21 mouse cellular contexts compared by ENCODE assay signal in the genomic region with DNA sequence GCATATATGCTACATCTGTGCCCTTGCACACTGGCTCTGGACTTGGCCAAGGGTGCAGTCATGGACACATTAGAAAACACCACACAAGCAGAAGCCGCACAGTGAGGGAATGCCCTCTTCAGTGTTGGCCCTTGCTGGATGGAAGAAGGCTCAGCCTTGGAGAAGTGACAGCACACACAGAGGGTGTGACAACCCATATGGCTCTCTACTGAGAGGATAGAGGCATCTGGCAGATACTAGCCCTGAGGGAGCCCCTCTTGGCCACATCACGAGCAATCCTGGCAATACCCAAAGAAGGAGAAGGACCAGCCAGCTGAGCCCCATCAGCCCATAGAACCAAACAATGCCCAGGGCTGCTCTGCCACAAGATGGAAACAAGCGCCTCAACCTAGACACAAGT. TPM values are rescaled to one million over a fixed set of nuclear protein-coding genes. Genes with fewer than 3 reads are reported as not detected.
DNase-seq lines count a peak whose midpoint lies in the region; ATAC-seq and TF ChIP-seq lines count a peak whose summit lies in the region.
"Had no signal": no experiment of that assay in that cellular context is flagged by ENCODE, and none has a peak within 500 bp of the region (broad histone marks: within the 10 kb centered on the region; RNA-seq: fewer than 3 reads in every experiment).

No protein-coding gene starts in this region.

- no peaks in the 10 kb centered on the region for H3K27me3 ChIP-seq in hindbrain, embryonic 10.5 days (ENCODE audit: insufficient read depth, poor library complexity, severe bottlenecking)
- H3K27me3 ChIP-seq in hindbrain, embryonic 12.5 days: no peaks in the 10 kb centered on the region
- H3K27me3 ChIP-seq in midbrain, postnatal 0 days (ENCODE audit: insufficient read depth, low read length): no peaks in the 10 kb centered on the region
- H3K27me3 ChIP-seq in midbrain, embryonic 11.5 days (ENCODE audit: control insufficient read depth, insufficient read depth, low read length): no peaks in the 10 kb centered on the region
- H3K27me3 ChIP-seq in kidney, embryonic 14.5 days (ENCODE audit: control insufficient read depth, insufficient read depth, low read length): no peaks in the 10 kb centered on the region
- H3K27me3 ChIP-seq: embryonic facial prominence, embryonic 15.5 days had no signal

- no peak overlapping the region for H3K9ac ChIP-seq in hindbrain, embryonic 12.5 days
- H3K9ac ChIP-seq in midbrain, postnatal 0 days (replicated peaks; ENCODE audit: low read length, poor library complexity, severe bottlenecking): no peak overlapping the region
- H3K9ac ChIP-seq in midbrain, embryonic 11.5 days (ENCODE audit: low read length): no peak overlapping the region
- H3K9ac ChIP-seq in kidney, embryonic 14.5 days (ENCODE audit: low read depth, low read length): no peak overlapping the region
- H3K9ac ChIP-seq: embryonic facial prominence, embryonic 15.5 days had no signal

- peak overlapping the region; percentile 80 for H3K27ac ChIP-seq in hindbrain, embryonic 10.5 days
- H3K27ac ChIP-seq in hindbrain, embryonic 12.5 days: no peak overlapping the region
- H3K27ac ChIP-seq in midbrain, postnatal 0 days (ENCODE audit: low read depth, low read length): no peak overlapping the region
- H3K27ac ChIP-seq in midbrain, embryonic 11.5 days (ENCODE audit: low read depth, low read length): no peak overlapping the region
- no peak overlapping the region for H3K27ac ChIP-seq in kidney, embryonic 14.5 days (ENCODE audit: low read depth, low read length)
- H3K27ac ChIP-seq: embryonic facial prominence, embryonic 15.5 days had no signal

- 85% methylated on average over 3 of the region's 3 CpGs for WGBS in hindbrain, embryonic 10.5 days
- WGBS in hindbrain, embryonic 12.5 days: 76% methylated on average over 3 of the region's 3 CpGs
- 86% methylated on average over 3 of the region's 3 CpGs for WGBS in midbrain, postnatal 0 days
- WGBS in midbrain, embryonic 11.5 days: 91% methylated on average over 3 of the region's 3 CpGs
- WGBS in kidney, embryonic 14.5 days: 78% methylated on average over 3 of the region's 3 CpGs

- no peaks in the 10 kb centered on the region for H3K9me3 ChIP-seq in hindbrain, embryonic 10.5 days
- H3K9me3 ChIP-seq in hindbrain, embryonic 12.5 days (replicated peaks): no peaks in the 10 kb centered on the region
- H3K9me3 ChIP-seq in midbrain, postnatal 0 days (ENCODE audit: low read length): no peaks in the 10 kb centered on the region
- no peaks in the 10 kb centered on the region for H3K9me3 ChIP-seq in midbrain, embryonic 11.5 days (ENCODE audit: control insufficient read depth, low read length)
- no peaks in the 10 kb centered on the region for H3K9me3 ChIP-seq in kidney, embryonic 14.5 days (ENCODE audit: control insufficient read depth, low read length)
- H3K9me3 ChIP-seq: embryonic facial prominence, embryonic 15.5 days; forebrain, embryonic 10.5 days had no signal

- ATAC-seq in hindbrain, embryonic 12.5 days (ENCODE audit: low FRiP score): no peak
- no peak for ATAC-seq in midbrain, postnatal 0 days (ENCODE audit: low FRiP score)
- ATAC-seq in midbrain, embryonic 11.5 days (ENCODE audit: low FRiP score): no peak
- ATAC-seq in kidney, embryonic 14.5 days (ENCODE audit: low FRiP score, low TSS enrichment): no peak
- ATAC-seq: inflammation-experienced regulatory T-cells, adult 6 months had no signal

- H3K4me2 ChIP-seq in hindbrain, embryonic 12.5 days (replicated peaks): no peak overlapping the region
- no peak overlapping the region for H3K4me2 ChIP-seq in midbrain, postnatal 0 days (ENCODE audit: low read depth, low read length, poor library complexity, severe bottlenecking)
- H3K4me2 ChIP-seq in midbrain, embryonic 11.5 days: no peak overlapping the region
- H3K4me2 ChIP-seq in kidney, embryonic 14.5 days (replicated peaks; ENCODE audit: low read depth, low read length): no peak overlapping the region
- H3K4me2 ChIP-seq: embryonic facial prominence, embryonic 15.5 days had no signal

- TF ChIP-seq CTCF in midbrain, postnatal 0 days (IDR thresholded peaks at IDR 0.05): no peak

- no peaks in the 10 kb centered on the region for H3K36me3 ChIP-seq in hindbrain, embryonic 10.5 days
- H3K36me3 ChIP-seq in hindbrain, embryonic 12.5 days: no peaks in the 10 kb centered on the region
- no peaks in the 10 kb centered on the region for H3K36me3 ChIP-seq in midbrain, postnatal 0 days (ENCODE audit: insufficient read depth, low read length)
- H3K36me3 ChIP-seq in midbrain, embryonic 11.5 days (ENCODE audit: control insufficient read depth, insufficient read depth, low read length): no peaks in the 10 kb centered on the region
- no peaks in the 10 kb centered on the region for H3K36me3 ChIP-seq in kidney, embryonic 14.5 days (ENCODE audit: control insufficient read depth, insufficient read depth, low read length)
- H3K36me3 ChIP-seq: embryonic facial prominence, embryonic 15.5 days; forebrain, embryonic 10.5 days had no signal

- peaks cover 21% of the 10 kb centered on the region for H3K4me1 ChIP-seq in hindbrain, embryonic 10.5 days (replicated peaks)
- H3K4me1 ChIP-seq in hindbrain, embryonic 12.5 days: peaks cover 16% of the 10 kb centered on the region
- H3K4me1 ChIP-seq in midbrain, postnatal 0 days (ENCODE audit: insufficient read depth, low read length): no peaks in the 10 kb centered on the region
- H3K4me1 ChIP-seq in midbrain, embryonic 11.5 days (ENCODE audit: control insufficient read depth, insufficient read depth, low read length): no peaks in the 10 kb centered on the region
- H3K4me1 ChIP-seq in kidney, embryonic 14.5 days (ENCODE audit: control insufficient read depth, insufficient read depth, low read length): no peaks in the 10 kb centered on the region; the same call in 1 of the 2 replicates

- no peak overlapping the region for H3K4me3 ChIP-seq in hindbrain, embryonic 10.5 days
- H3K4me3 ChIP-seq in hindbrain, embryonic 12.5 days: no peak overlapping the region
- no peak overlapping the region for H3K4me3 ChIP-seq in midbrain, postnatal 0 days (ENCODE audit: low read depth, low read length)
- no peak overlapping the region for H3K4me3 ChIP-seq in midbrain, embryonic 11.5 days (ENCODE audit: low read depth, low read length)
- H3K4me3 ChIP-seq in kidney, embryonic 14.5 days (ENCODE audit: low read length): no peak overlapping the region
- H3K4me3 ChIP-seq: embryonic facial prominence, embryonic 15.5 days; forebrain, embryonic 10.5 days had no signal

- DNase-seq in cerebellum, postnatal 14 days: peak; percentile 43 to 54
- no peak for DNase-seq in cerebellum, adult 11-12 months
- no peak for DNase-seq in hindbrain, embryonic 10.5 days (ENCODE audit: low spot score)
- peak; percentile 36 for DNase-seq in midbrain, postnatal 0 days (ENCODE audit: low spot score)
- DNase-seq in midbrain, embryonic 11.5 days (ENCODE audit: low spot score, missing footprints): no peak
- DNase-seq in liver: no peak
- DNase-seq: adrenal gland, adult 8-10 months; cerebellum, adult 8-10 months; kidney, adult 8-10 months; kidney, postnatal 36 days; spleen, adult 18-20 months had no signal

RNA-seq across cellular contexts. Expression of gene Accsl, which starts 5.6 kb away (rescaled TPM):
- polyA plus RNA-seq in hindbrain, embryonic 10.5 days (2016; fragmentation: Nextera tagmentation; extraction: Ambion mirVana): not detected in 2 replicates
- polyA plus RNA-seq in hindbrain, embryonic 12.5 days (2016; fragmentation: Nextera tagmentation; extraction: Ambion mirVana): 0.09 and 0.51 TPM in 2 replicates
- 0.52 TPM in 1 of 2 replicates, not detected in the other for total RNA-seq in midbrain, postnatal 0 days (2014; rRNA removed)
- polyA plus RNA-seq in midbrain, postnatal 0 days (2015; fragmentation: Nextera tagmentation; extraction: Ambion mirVana): 0.11 and 0.51 TPM in 2 replicates
- 0.20 TPM in 1 of 2 replicates, not detected in the other for polyA plus RNA-seq in midbrain, embryonic 11.5 days (2014; fragmentation: Nextera tagmentation; extraction: Ambion mirVana)
- not detected in 2 replicates for polyA plus RNA-seq in kidney, embryonic 14.5 days (2014; fragmentation: Nextera tagmentation; extraction: Ambion mirVana)
- total RNA-seq: granulocyte monocyte progenitor cell, adult 5-6 weeks; liver, adult 2 months; megakaryocyte, adult 5-6 weeks had no signal
- polyA plus RNA-seq: forebrain, embryonic 10.5 days; inflammation-experienced regulatory T-cells, adult 6 months; liver, adult 2 months; lung, postnatal 0 days; neural tube, embryonic 11.5 days had no signal

RNA-seq across cellular contexts. Expression of gene Accs, which starts 24.9 kb away (rescaled TPM):
- 8.3 and 9.3 TPM in 2 replicates for polyA plus RNA-seq in hindbrain, embryonic 10.5 days (2016; fragmentation: Nextera tagmentation; extraction: Ambion mirVana)
- polyA plus RNA-seq in hindbrain, embryonic 12.5 days (2016; fragmentation: Nextera tagmentation; extraction: Ambion mirVana): 7.4 and 8.1 TPM in 2 replicates
- 10.8 and 12.1 TPM in 2 replicates for total RNA-seq in midbrain, postnatal 0 days (2014; rRNA removed)
- 4.7 and 4.9 TPM in 2 replicates for polyA plus RNA-seq in midbrain, postnatal 0 days (2015; fragmentation: Nextera tagmentation; extraction: Ambion mirVana)
- 5.8 and 7.5 TPM in 2 replicates for polyA plus RNA-seq in midbrain, embryonic 11.5 days (2014; fragmentation: Nextera tagmentation; extraction: Ambion mirVana)
- polyA plus RNA-seq in kidney, embryonic 14.5 days (2014; fragmentation: Nextera tagmentation; extraction: Ambion mirVana): 7.3 and 10.8 TPM in 2 replicates

RNA-seq across cellular contexts. Expression of gene Ext2, which starts 52.2 kb away (rescaled TPM):
- 69.5 and 77.1 TPM in 2 replicates for polyA plus RNA-seq in hindbrain, embryonic 10.5 days (2016; fragmentation: Nextera tagmentation; extraction: Ambion mirVana)
- polyA plus RNA-seq in hindbrain, embryonic 12.5 days (2016; fragmentation: Nextera tagmentation; extraction: Ambion mirVana): 84.7 and 86.7 TPM in 2 replicates
- 42.7 and 57.2 TPM in 2 replicates for total RNA-seq in midbrain, postnatal 0 days (2014; rRNA removed)
- 74.1 and 74.7 TPM in 2 replicates for polyA plus RNA-seq in midbrain, postnatal 0 days (2015; fragmentation: Nextera tagmentation; extraction: Ambion mirVana)
- 63.8 and 68.2 TPM in 2 replicates for polyA plus RNA-seq in midbrain, embryonic 11.5 days (2014; fragmentation: Nextera tagmentation; extraction: Ambion mirVana)
- 67.9 and 111 TPM in 2 replicates for polyA plus RNA-seq in kidney, embryonic 14.5 days (2014; fragmentation: Nextera tagmentation; extraction: Ambion mirVana)

Comparison
In these comparisons a context has a peak if more than half of its experiments do, and no peak if none do; other contexts are left out.
1. DNase-seq: peak in cerebellum, postnatal 14 days (2 of 2) and midbrain, postnatal 0 days (single experiment); none in cerebellum, adult 11-12 months (single experiment), hindbrain, embryonic 10.5 days (single experiment), midbrain, embryonic 11.5 days (single experiment) and liver (single experiment).